Mouse (Mus musculus) ES-CJ7 (cell line): ENCODE measurements at regions not wholly inside any gene's neighbourhood (a gene's known extent, or its start where the extent isn't known, plus 50 kb on each side); places are given as distances from the start of the nearest gene placed in this dataset.

ENCODE experiments used
- DNase-seq: peaks from one replicate; pipeline ENCODE4 v3.0.0; 2011; ENCODE audit warnings: low read depth, low spot score

- DNase-seq, result no peak
Observed at GRCm38 (mm10) chr13:112037731-112038380, 229.1 kb upstream of the Map3k1 start.

GRCm38 (mm10) chr13:112038556-112039304 lies 229.9 kb upstream of the Map3k1 start:
- DNase-seq, result no peak

- DNase-seq, result no peak
Observed at GRCm38 (mm10) chr13:112039422-112040145, 230.8 kb upstream of the Map3k1 start.

- DNase-seq, result no peak
Observed at GRCm38 (mm10) chr13:112043524-112044246, 234.9 kb upstream of the Map3k1 start.

GRCm38 (mm10) chr13:112044372-112044771 lies 235.6 kb upstream of the Map3k1 start:
- DNase-seq, result no peak

GRCm38 (mm10) chr13:112046247-112047211 lies 237.7 kb upstream of the Map3k1 start:
- DNase-seq, result no peak

- DNase-seq, result no peak
Observed at GRCm38 (mm10) chr13:112047408-112047807, 238.6 kb upstream of the Map3k1 start.

- DNase-seq, result no peak
Observed at GRCm38 (mm10) chr13:112047874-112048273, 239.1 kb upstream of the Map3k1 start.

GRCm38 (mm10) chr13:112048327-112048726 lies 239.5 kb upstream of the Map3k1 start:
- no peak for DNase-seq

GRCm38 (mm10) chr13:112050892-112051291 lies 237.4 kb upstream of the Ankrd55 start:
- DNase-seq, result no peak

- no peak for DNase-seq
Observed at GRCm38 (mm10) chr13:112052011-112052410, 236.2 kb upstream of the Ankrd55 start.

- no peak for DNase-seq
Observed at GRCm38 (mm10) chr13:112052456-112052855, 235.8 kb upstream of the Ankrd55 start.

GRCm38 (mm10) chr13:112054879-112055371 lies 233.3 kb upstream of the Ankrd55 start:
- no peak for DNase-seq

GRCm38 (mm10) chr13:112058218-112058617 lies 230.0 kb upstream of the Ankrd55 start:
- no peak for DNase-seq

GRCm38 (mm10) chr13:112058771-112059170 lies 229.5 kb upstream of the Ankrd55 start:
- no peak for DNase-seq

GRCm38 (mm10) chr13:112062024-112062423 lies 226.2 kb upstream of the Ankrd55 start:
- no peak for DNase-seq

GRCm38 (mm10) chr13:112063409-112064111 lies 224.7 kb upstream of the Ankrd55 start:
- no peak for DNase-seq

GRCm38 (mm10) chr13:112064681-112065080 lies 223.6 kb upstream of the Ankrd55 start:
- DNase-seq, result no peak

- no peak for DNase-seq
Observed at GRCm38 (mm10) chr13:112067066-112067847, 221.0 kb upstream of the Ankrd55 start.
